Mouse (Mus musculus) embryonic facial prominence, embryonic 12.5 days (tissue): ENCODE data around the gene Rtkn. TPM values are rescaled to one million over a fixed set of nuclear protein-coding genes. Genes with fewer than 3 reads are reported as not detected.
A peak's percentile ranks its signal among the peaks of the same experiment; 100 is the strongest.
"Not testable (repeated sequence)": the region's sequence is repeated elsewhere in the genome, so short reads cannot be mapped to it uniquely, and the experiment has no call there.

ENCODE experiments used
- ATAC-seq: fragments of 200-750 bp; cut with Nextera tagmentation; 2 replicates; pipeline ENCODE4 v1.8.0; 2017; ENCODE audit not compliant: insufficient number of reproducible peaks, insufficient read depth, low FRiP score, low TSS enrichment
- H3K27ac ChIP-seq: fragments of 300-500 bp; sonication (generic); 2 replicates; pipeline ENCODE4 v1.5.1; 2016; ENCODE audit warnings: mild to moderate bottlenecking
- H3K27me3 ChIP-seq: fragments of 300-500 bp; sonication (generic); 2 replicates; pipeline ENCODE4 v1.6.1; 2016; ENCODE audit warnings: mild to moderate bottlenecking, moderate library complexity
- H3K36me3 ChIP-seq: fragments of 300-500 bp; sonication (generic); 2 replicates; pipeline ENCODE4 v1.6.1; 2016; ENCODE audit warnings: mild to moderate bottlenecking
- H3K4me1 ChIP-seq: fragments of 300-500 bp; sonication (generic); 2 replicates; pipeline ENCODE4 v1.6.1; 2016
- H3K4me2 ChIP-seq: fragments of 300-500 bp; sonication (generic); replicated peaks from 2 replicates; pipeline ENCODE4 v1.6.1; 2016; ENCODE audit warnings: mild to moderate bottlenecking, moderate library complexity
- H3K4me3 ChIP-seq: fragments of 300-500 bp; sonication (generic); 2 replicates; pipeline ENCODE4 v1.5.1; 2016; ENCODE audit warnings: mild to moderate bottlenecking
- H3K9ac ChIP-seq: fragments of 300-500 bp; sonication (generic); 2 replicates; pipeline ENCODE4 v1.6.1; 2016; ENCODE audit warnings: mild to moderate bottlenecking, moderate library complexity
- H3K9me3 ChIP-seq: fragments of 300-500 bp; sonication (generic); 2 replicates; pipeline ENCODE4 v1.6.1; 2016; ENCODE audit warnings: mild to moderate bottlenecking, moderate library complexity
- WGBS: fragments of 180-500 bp; shearing (Covaris S2); methylation state at CpG from one replicate; pipeline ENCODE4 v1.1.7; 2016; 5-methylcytosine and 5-hydroxymethylcytosine counted together
- polyA plus RNA-seq: library from polyadenylated mRNA; unstranded; fragments of >200 nt; fragmentation: Nextera tagmentation; extraction: Ambion mirVana; gene quantifications from 2 replicates; pipeline ENCODE4 v1.2.1, GENCODE M21; 2016

Rtkn gene
- polyA plus RNA-seq, 1 experiment from 2014 or later, result 54.6 TPM

DNA sequence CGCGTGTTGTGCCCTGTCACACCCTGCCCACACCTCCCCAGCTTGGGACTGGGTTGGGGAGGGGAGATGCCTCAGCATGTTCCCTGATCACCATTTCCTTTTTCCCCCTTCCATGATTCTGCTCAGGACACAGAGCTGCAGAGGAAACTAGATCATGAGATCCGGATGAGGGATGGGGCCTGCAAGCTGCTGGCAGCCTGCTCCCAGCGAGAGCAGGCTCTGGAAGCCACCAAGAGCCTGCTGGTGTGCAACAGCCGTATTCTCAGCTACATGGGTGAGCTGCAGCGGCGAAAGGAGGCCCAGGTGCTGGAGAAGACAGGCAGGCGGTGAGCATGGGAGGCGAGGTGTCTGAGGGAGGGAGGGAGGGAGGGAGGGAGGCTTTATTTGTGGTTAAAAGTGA, 10.5 kb downstream of the Rtkn start:
- no peak for ATAC-seq
- WGBS, result 79% methylated on average over 9 of the region's 9 CpGs
- H3K4me3 ChIP-seq, result no peak overlapping the region
- peaks cover 46% of the 10 kb centered on the region for H3K36me3 ChIP-seq
- H3K4me1 ChIP-seq, result peaks cover 18% of the 10 kb centered on the region
- no peak overlapping the region for H3K27ac ChIP-seq
- 0 out of 2 replicates have a peak, but pooled peaks cover 5% of the 10 kb centered on the region for H3K27me3 ChIP-seq
- H3K9me3 ChIP-seq, result no peaks in the 10 kb centered on the region
- H3K4me2 ChIP-seq, result no peak overlapping the region
- H3K9ac ChIP-seq, result 0 out of 2 replicates have a peak overlapping the region, but pooled peaks have one; percentile 17

DNA sequence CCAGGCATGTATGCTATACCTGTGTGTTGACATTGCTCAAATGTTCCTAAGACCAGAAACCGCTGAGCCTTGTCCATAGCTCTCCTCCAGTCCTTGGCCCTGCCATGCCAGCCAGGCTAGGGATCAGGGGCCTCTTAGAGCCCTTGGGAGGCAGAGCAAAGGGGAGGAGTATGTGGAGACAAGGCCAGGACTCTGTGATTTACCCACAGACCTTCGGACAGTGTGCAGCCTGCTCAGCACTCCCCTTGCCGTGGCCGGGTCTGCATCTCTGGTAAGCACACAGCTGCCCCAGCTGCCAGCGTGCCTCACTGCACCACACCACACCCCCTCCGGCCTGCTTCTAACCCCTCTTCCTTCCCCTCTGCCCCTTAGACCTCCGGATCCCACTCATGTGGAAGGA, 12.0 kb downstream of the Rtkn start:
- Histone ChIP-seq H3K27ac (no peak overlapping the region), H3K27me3 (no peaks in the 10 kb centered on the region), H3K36me3 (peaks cover 60% of the 10 kb centered on the region), H3K4me3 (no peak overlapping the region), H3K4me1 (peaks cover 9% of the 10 kb centered on the region), H3K9ac (no peak overlapping the region), H3K4me2 (no peak overlapping the region), H3K9me3 (no peaks in the 10 kb centered on the region)
- 59% methylated on average over 7 of the region's 7 CpGs for WGBS
- ATAC-seq, result no peak

DNA sequence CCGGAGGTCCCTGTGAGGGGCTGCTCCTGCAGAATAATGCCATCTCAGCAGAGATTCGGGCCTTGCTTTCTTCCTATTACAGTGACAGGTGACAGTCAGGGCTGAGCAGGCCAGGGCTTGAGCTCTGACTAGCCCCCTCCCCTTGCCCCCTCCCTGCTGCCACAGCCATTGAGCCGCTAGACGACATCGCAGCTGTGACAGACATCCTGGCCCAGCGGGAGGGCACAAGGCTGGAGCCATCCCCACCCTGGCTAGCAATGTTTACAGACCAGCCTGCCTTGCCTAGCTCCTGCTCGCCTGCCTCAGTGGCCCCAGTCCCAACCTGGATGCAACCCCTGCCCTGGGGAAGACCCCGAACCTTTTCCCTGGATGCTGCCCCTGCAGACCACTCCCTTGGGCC, 16.5 kb downstream of the Rtkn start:
- Histone ChIP-seq H3K27ac (peak overlapping the region; percentile 24; the same call in 1 of the 2 replicates), H3K9ac (no peak overlapping the region), H3K4me1 (peaks cover 16% of the 10 kb centered on the region), H3K9me3 (no peaks in the 10 kb centered on the region), H3K36me3 (peaks cover 66% of the 10 kb centered on the region), H3K27me3 (no peaks in the 10 kb centered on the region), H3K4me3 (no peak overlapping the region), H3K4me2 (no peak overlapping the region)
- WGBS, result 48% methylated on average over 8 of the region's 8 CpGs
- no peak for ATAC-seq

DNA sequence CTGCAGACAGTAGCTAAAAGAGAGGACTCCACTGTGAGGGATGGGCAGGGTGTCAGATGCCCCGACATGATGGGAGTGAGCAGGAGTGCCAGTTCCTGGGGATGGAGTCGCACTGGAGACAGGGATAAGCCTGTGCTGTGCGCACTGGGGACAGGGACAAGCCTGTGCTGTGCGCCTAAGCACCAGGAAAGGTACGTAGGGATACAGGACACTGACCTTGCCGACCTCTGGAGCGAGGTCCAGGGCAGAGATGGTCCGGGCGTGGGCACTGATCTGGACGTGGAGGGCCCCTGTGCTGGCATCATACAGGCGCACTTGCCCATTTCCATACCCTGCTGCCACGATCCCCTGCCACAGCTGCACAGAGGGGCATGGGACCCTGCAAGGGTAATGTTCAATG, 17.8 kb downstream of the Rtkn start:
- Histone ChIP-seq H3K9ac (no peak overlapping the region), H3K27me3 (no peaks in the 10 kb centered on the region), H3K9me3 (no peaks in the 10 kb centered on the region), H3K4me1 (peaks cover 16% of the 10 kb centered on the region), H3K27ac (no peak overlapping the region), H3K4me2 (no peak overlapping the region), H3K36me3 (peaks cover 52% of the 10 kb centered on the region), H3K4me3 (no peak overlapping the region)
- no peak for ATAC-seq
- 83% methylated on average over 12 of the region's 12 CpGs for WGBS

DNA sequence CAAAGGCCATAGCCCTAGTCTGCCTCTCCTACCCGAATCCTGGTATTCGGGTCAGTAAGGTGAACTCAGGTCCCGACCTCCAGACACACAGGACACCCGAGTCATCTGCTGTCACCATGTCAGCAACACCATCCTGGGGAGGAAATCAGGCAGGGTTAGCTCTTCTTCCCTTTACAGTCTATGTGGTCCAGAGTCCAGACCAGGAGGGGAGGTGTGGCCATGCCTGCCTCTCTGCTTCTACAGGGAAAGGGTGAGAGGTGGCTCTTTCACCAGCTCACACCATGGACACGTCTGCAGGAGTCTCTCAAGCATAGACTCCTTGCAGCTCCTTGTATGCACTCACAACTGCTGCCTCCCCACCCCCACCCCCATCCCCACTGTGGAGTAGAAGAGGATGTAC, 18.2 kb downstream of the Rtkn start:
- 68% methylated on average over 5 of the region's 5 CpGs for WGBS
- Histone ChIP-seq H3K4me1 (peaks cover 16% of the 10 kb centered on the region), H3K4me3 (no peak overlapping the region), H3K4me2 (no peak overlapping the region), H3K27ac (no peak overlapping the region), H3K27me3 (no peaks in the 10 kb centered on the region), H3K9ac (no peak overlapping the region), H3K9me3 (no peaks in the 10 kb centered on the region), H3K36me3 (peaks cover 48% of the 10 kb centered on the region)
- no peak for ATAC-seq

DNA sequence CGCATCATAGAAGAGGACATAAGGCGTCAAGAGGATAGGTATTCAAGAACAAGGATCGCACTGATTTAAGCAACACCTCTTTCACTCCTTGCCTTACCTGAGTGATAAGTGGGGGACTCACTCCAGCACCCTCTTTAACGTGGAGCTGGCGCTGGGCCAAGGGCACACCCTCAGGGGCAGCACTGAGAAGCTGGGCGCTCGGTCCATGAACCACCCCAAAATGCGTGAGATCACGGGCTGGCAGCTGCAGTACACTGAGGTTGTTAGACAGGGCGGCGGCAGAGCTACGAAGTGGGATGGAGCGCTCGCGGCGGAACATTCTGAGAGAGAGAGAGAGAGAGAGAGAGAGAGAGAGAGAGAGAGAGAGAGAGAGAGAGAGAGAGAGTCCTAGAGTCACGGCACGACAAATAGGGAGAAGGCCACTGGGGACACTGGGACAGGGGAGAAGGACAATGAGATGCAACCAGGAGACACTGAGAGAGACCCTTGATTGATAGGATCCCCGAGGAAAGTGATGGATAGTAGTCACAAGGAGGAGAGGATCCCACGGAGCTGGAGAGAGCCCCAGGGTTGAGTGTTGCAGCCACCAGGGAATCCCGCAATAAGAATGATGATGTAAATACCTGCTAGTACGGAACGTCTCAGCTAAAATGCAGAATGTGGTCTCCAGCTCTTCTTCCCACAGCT, 20.4 kb downstream of the Rtkn start:
- 0 out of 2 replicates have a peak, but pooled peaks have one; percentile 4 for ATAC-seq
- Histone ChIP-seq H3K4me3 (peak overlapping the region; percentile 55), H3K36me3 (peaks cover 26% of the 10 kb centered on the region; the same call in 1 of the 2 replicates), H3K27ac (no peak overlapping the region), H3K4me1 (peaks cover 16% of the 10 kb centered on the region), H3K27me3 (peaks cover 9% of the 10 kb centered on the region), H3K4me2 (peak overlapping the region; percentile 86), H3K9ac (peak overlapping the region; percentile 61), H3K9me3 (no peaks in the 10 kb centered on the region)
- WGBS, result 8% methylated on average over 23 of the region's 23 CpGs

DNA sequence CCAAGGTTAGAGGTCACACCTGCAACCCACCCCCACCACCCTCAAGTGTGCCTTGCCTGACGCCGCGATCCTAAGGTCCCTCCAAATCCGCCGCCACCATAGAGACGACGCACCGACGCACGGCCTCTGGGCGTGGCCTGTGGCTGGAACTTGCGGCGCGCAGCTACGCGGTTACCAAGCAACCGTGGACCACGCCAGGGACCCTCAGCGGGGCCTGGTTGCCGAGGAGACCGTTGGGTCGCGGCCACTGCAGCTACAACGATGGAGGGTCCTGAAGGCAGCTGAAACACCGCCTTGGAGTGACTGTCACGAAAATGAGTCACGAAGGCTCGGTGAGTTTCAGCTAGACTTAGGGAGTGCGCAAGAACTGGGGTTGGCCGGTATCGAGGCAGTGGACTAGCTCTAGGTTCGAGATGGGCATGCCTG, 21.0 kb downstream of the Rtkn start, which contains the start of the genes Wdr54 and 1700003E16Rik:
Wdr54 (minus strand) TSS at position 139 of the 426 bp plus-strand sequence.
1700003E16Rik (plus strand) TSS at position 146 of the 426 bp plus-strand sequence.
- ATAC-seq, result peak; percentile 83
- Histone ChIP-seq H3K4me2 (peak within 1 kb of the TSS; percentile 86), H3K9ac (peak within 1 kb of the TSS; percentile 61), H3K27ac (no peak within 1 kb of the TSS), H3K36me3 (peaks cover 21% of the 10 kb centered on the region; the same call in 1 of the 2 replicates), H3K4me3 (peak within 1 kb of the TSS; percentile 55), H3K9me3 (no peaks in the 10 kb centered on the region), H3K4me1 (peaks cover 16% of the 10 kb centered on the region), H3K27me3 (peaks cover 15% of the 10 kb centered on the region)
- 1% methylated on average over 32 of the region's 32 CpGs for WGBS

DNA sequence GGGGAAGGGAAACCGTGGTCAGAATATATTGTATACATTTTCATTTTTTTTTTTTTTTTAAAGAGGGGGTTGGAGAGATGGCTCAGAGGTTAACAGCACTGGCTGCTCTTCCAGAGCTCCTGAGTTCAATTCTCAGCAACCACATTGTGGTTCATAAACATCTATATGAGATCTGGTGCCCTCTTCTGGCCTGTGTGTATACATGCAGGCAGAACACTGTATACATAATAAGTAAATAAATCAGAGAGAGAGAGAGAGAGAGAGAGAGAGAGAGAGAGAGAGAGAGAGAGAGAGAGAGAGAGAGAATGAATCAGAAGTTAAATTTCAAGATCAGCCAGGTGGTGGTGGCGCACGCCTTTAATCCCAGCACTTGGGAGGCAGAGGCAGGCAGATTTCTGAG, 24.2 kb downstream of the Rtkn start:
- H3K4me2 ChIP-seq, ATAC-seq, H3K9me3 ChIP-seq, H3K27ac ChIP-seq, H3K36me3 ChIP-seq, H3K9ac ChIP-seq, H3K4me3 ChIP-seq: not testable (repeated sequence)
- Histone ChIP-seq H3K27me3 (peaks cover 30% of the 10 kb centered on the region), H3K4me1 (peaks cover 27% of the 10 kb centered on the region)
- WGBS, result 35% methylated on average over 3 of the region's 3 CpGs

DNA sequence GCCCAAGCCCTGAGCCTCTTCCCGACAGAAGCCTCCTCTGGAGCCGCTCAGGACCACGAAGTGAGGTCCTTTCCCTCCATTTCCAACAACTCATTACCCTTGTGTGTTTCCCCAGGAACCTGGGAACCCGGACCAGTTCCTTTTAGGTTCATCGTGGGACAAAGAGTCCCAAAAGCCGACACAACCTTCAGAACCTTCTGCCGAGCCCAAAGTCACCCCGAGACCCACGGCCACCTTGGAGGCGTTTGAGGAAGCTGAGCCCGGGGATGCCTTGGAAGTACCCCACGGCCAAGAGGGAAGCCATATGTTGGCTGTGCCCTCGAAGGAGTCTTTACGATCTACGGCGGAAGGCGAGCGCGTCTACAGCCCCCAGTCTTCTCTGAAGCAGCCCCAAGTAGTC, 26.2 kb downstream of the Rtkn start:
- peak overlapping the region; percentile 72 for H3K4me2 ChIP-seq
- 7% methylated on average over 19 of the region's 19 CpGs for WGBS
- H3K27ac ChIP-seq, result no peak overlapping the region
- H3K4me3 ChIP-seq, result peak overlapping the region; percentile 40
- ATAC-seq, result no peak
- H3K9me3 ChIP-seq, result no peaks in the 10 kb centered on the region
- H3K36me3 ChIP-seq, result no peaks in the 10 kb centered on the region
- H3K27me3 ChIP-seq, result peaks cover 30% of the 10 kb centered on the region
- H3K4me1 ChIP-seq, result peaks cover 15% of the 10 kb centered on the region
- peak overlapping the region; percentile 43 for H3K9ac ChIP-seq

DNA sequence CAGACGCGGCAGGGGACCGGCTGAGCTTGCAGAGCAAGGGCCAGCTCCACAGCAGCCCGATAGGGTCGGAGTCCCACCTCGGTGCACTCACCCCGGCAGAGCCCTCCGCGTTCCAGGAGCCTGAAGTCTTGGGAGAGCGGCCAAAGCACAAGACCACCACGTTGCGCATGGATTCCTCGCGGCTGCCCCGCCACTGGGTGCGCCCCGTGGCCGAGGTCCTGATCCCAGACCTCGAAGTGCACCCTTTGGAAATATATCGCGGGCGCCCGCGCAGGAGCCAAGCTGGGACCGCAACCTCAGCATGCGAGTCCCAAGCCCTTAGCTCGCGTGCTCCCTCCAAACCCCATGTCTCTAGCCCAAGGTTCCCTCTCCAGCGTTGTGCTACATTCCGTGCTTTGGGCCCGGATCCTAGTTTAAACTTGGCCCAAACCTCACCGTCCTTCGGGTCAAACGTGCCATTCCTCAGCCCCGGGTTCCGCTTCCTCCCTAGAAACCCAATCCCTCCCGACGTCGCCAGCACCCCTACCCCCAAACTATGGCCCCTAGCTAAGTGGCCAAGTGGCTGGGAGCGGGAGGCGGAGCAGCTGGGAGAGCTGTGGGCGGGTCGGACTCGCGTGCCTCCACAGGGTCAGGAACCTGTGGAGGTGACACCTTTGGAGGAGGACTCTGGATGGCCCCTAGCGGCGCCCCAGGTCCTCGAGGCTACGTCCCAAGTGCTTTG, 26.8 kb downstream of the Rtkn start:
- peaks cover 19% of the 10 kb centered on the region for H3K4me1 ChIP-seq
- ATAC-seq, result no peak
- no peaks in the 10 kb centered on the region for H3K9me3 ChIP-seq
- peak overlapping the region; percentile 72 for H3K4me2 ChIP-seq
- H3K36me3 ChIP-seq, result no peaks in the 10 kb centered on the region
- H3K9ac ChIP-seq, result peak overlapping the region; percentile 43
- H3K27ac ChIP-seq, result no peak overlapping the region
- peak overlapping the region; percentile 40 for H3K4me3 ChIP-seq
- under 1% methylated on average over 49 of the region's 49 CpGs for WGBS
- peaks cover 30% of the 10 kb centered on the region for H3K27me3 ChIP-seq

DNA sequence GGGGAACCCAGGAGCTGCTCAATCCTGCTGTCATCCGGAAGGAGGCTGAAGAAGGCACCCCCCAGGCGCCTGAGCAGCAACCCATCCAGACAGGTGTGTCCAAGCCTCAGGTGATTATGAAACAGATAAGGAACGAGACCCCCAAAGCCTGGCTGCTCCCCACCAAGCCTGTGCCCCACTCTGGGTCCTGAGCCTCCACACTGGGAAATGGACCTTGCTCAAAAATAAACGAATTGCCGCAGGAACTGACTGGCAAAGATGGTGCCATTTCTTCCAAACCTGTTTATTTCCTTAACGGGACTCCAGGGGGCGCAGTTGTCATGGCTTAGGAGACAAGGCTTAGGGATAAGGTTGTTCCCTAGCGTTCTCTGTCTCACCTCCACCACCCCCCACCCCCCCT, 27.4 kb downstream of the Rtkn start:
- WGBS, result 2% methylated on average over 8 of the region's 8 CpGs
- H3K9me3 ChIP-seq, result no peaks in the 10 kb centered on the region
- H3K4me2 ChIP-seq, result peak overlapping the region; percentile 72
- H3K4me3 ChIP-seq, result peak overlapping the region; percentile 40
- 0 out of 2 replicates have a peak overlapping the region, but pooled peaks have one; percentile 43 for H3K9ac ChIP-seq
- H3K27ac ChIP-seq, result no peak overlapping the region
- ATAC-seq, result no peak
- peaks cover 21% of the 10 kb centered on the region for H3K4me1 ChIP-seq
- no peaks in the 10 kb centered on the region for H3K36me3 ChIP-seq
- H3K27me3 ChIP-seq, result peaks cover 30% of the 10 kb centered on the region
